Mouse (Mus musculus) CH12.LX (cell line): ENCODE data around the gene Map3k11.

Source experiments
- CHD1 ChIP-seq: IDR thresholded peaks from 2 replicates; pipeline ENCODE4 v1.6.1; 2012; ENCODE audit warnings: low read depth, low read length, improper control_type of control experiment, inconsistent platforms
- CTCF ChIP-seq, 2 experiments: IDR thresholded peaks in 1 of 2; conservative IDR thresholded peaks in 1 of 2; 2 replicates each; pipeline ENCODE4 v1.5.1; 2011 to 2012; ENCODE audit warnings: low read depth in 2 of 2, low read length in 2 of 2, improper control_type of control experiment in 1 of 2, inconsistent platforms in 1 of 2, mild to moderate bottlenecking in 1 of 2, moderate library complexity in 1 of 2
- HCFC1 ChIP-seq: IDR thresholded peaks from 2 replicates; pipeline ENCODE4 v1.6.1; 2012; ENCODE audit warnings: low read depth, mild to moderate bottlenecking, inconsistent platforms, low read length, improper control_type of control experiment
- KAT2A ChIP-seq: IDR thresholded peaks from 2 replicates; pipeline ENCODE4 v1.6.1; 2012; ENCODE audit warnings: low read length, improper control_type of control experiment, inconsistent platforms; ENCODE audit not compliant: insufficient replicate concordance
- MAFK ChIP-seq: IDR thresholded peaks from 2 replicates; pipeline ENCODE4 v1.6.1; 2011; ENCODE audit warnings: low read length, improper control_type of control experiment; ENCODE audit not compliant: insufficient replicate concordance
- POLR2A ChIP-seq: IDR thresholded peaks from 2 replicates; pipeline ENCODE4 v1.6.1; 2011; ENCODE audit warnings: low read depth, mild to moderate bottlenecking, improper control_type of control experiment, low read length
- SIN3A ChIP-seq: IDR thresholded peaks from 2 replicates; pipeline ENCODE4 v1.6.1; 2012; ENCODE audit warnings: low read length, improper control_type of control experiment, inconsistent platforms
- SMC3 ChIP-seq: IDR thresholded peaks from 2 replicates; pipeline ENCODE4 v1.6.1; 2011; ENCODE audit warnings: low read depth, low read length, improper control_type of control experiment
- ZC3H11A ChIP-seq: IDR thresholded peaks from 2 replicates; pipeline ENCODE4 v1.6.1; 2012; ENCODE audit warnings: low read depth, mild to moderate bottlenecking, inconsistent platforms, low read length, improper control_type of control experiment
- ZKSCAN1 ChIP-seq: IDR thresholded peaks from 2 replicates; pipeline ENCODE4 v1.6.1; 2012; ENCODE audit warnings: low read depth, inconsistent platforms, low read length, improper control_type of control experiment, borderline replicate concordance

DNA sequence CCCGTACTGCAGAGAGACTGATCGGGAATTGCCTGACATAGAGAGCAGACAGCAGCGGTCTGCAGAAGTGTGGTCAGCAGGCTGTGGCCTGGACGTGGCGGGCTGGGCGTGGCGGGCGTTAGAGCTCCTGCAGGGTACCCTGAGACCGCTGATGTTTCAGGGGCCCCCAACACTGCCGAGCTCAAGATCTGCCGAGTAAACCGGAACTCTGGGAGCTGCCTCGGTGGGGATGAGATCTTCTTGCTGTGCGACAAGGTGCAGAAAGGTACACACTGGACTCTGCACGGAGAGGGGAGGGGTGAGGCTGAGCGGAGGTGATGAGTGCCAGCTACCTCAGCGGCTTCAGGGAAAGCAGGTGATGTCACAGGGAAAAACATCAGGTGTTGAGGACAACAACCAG is 47.5 kb upstream of the Map3k11 start:
- no peak for TF ChIP-seq SIN3A
- TF ChIP-seq CHD1: no peak
- TF ChIP-seq HCFC1: no peak
- TF ChIP-seq POLR2A: no peak
- TF ChIP-seq ZC3H11A: no peak
- no peak for TF ChIP-seq CTCF (conservative IDR thresholded peaks at IDR 0.05 in 1 of 2, IDR thresholded peaks at IDR 0.05 in 1 of 2; ENCODE audit: low read depth in 2 of 2, low read length in 2 of 2)
- no peak for TF ChIP-seq KAT2A
- no peak for TF ChIP-seq MAFK
- no peak for TF ChIP-seq SMC3
- no peak for TF ChIP-seq ZKSCAN1
